Mouse (Mus musculus) mature B cell (primary cell): ENCODE measurements around the gene Procr.

Source experiments
- in situ Hi-C: fragments of 300-500 bp; cut with MboI; formaldehyde crosslinking; loops from 2 replicates; pipeline ENCODE4 v1.14.3; 2019

The Procr gene

GRCm38 (mm10) chr2:155755746-155756145 lies 4.8 kb downstream of the Procr start:
- in situ Hi-C loops = loop anchor here (25.0 kb wide), 2 partner anchors 93 to 243 kb away; partner anchors contain the start of genes Acss2 and Ggt7

- in situ Hi-C loops = loop anchor here (25.0 kb wide), 2 partner anchors 95 to 245 kb away; partner anchors contain the start of genes Acss2 and Ggt7
Observed at GRCm38 (mm10) chr2:155756855-155757566, 6.1 kb downstream of the Procr start.

- in situ Hi-C loops = loop anchor here (25.0 kb wide), 2 partner anchors 103 to 253 kb away; partner anchors contain the start of genes Acss2 and Ggt7
Observed at GRCm38 (mm10) chr2:155764679-155765418, 13.9 kb downstream of the Procr start.

GRCm38 (mm10) chr2:155773664-155774063 lies 22.7 kb downstream of the Procr start:
- in situ Hi-C loops = loop anchor here (25.0 kb wide), 2 partner anchors 111 to 261 kb away; partner anchors contain the start of genes Acss2 and Ggt7

- in situ Hi-C loops = loop anchor here (25.0 kb wide), 2 partner anchors 112 to 262 kb away; partner anchors contain the start of genes Acss2 and Ggt7
Observed at GRCm38 (mm10) chr2:155774261-155774926, 23.5 kb downstream of the Procr start.

- in situ Hi-C loops = loop anchor here (25.0 kb wide), 2 partner anchors 113 to 263 kb away; partner anchors contain the start of genes Acss2 and Ggt7
Observed at GRCm38 (mm10) chr2:155774927-155775684, 24.2 kb downstream of the Procr start, which contains the start of gene Mmp24. Gene Mmp24, plus strand, starts transcription at chr2:155775342.

GRCm38 (mm10) chr2:155775685-155776263 lies 24.9 kb downstream of the Procr start:
- in situ Hi-C loops = no loop called here

GRCm38 (mm10) chr2:155776824-155777687 lies 26.1 kb downstream of the Procr start:
- in situ Hi-C loops = no loop called here

GRCm38 (mm10) chr2:155777688-155777985 lies 26.7 kb downstream of the Procr start:
- in situ Hi-C loops = no loop called here

- in situ Hi-C loops = no loop called here
Observed at GRCm38 (mm10) chr2:155778004-155778403, 27.1 kb downstream of the Procr start.

GRCm38 (mm10) chr2:155779066-155779465 lies 28.1 kb downstream of the Procr start:
- in situ Hi-C loops = no loop called here

- in situ Hi-C loops = no loop called here
Observed at GRCm38 (mm10) chr2:155779506-155779905, 28.6 kb downstream of the Procr start.

- in situ Hi-C loops = no loop called here
Observed at GRCm38 (mm10) chr2:155784534-155784933, 33.6 kb downstream of the Procr start.

- in situ Hi-C loops = no loop called here
Observed at GRCm38 (mm10) chr2:155786905-155787304, 36.0 kb downstream of the Procr start.

GRCm38 (mm10) chr2:155787949-155788931 lies 37.3 kb downstream of the Procr start:
- in situ Hi-C loops = no loop called here

- in situ Hi-C loops = no loop called here
Observed at GRCm38 (mm10) chr2:155792899-155793298, 42.0 kb downstream of the Procr start.

GRCm38 (mm10) chr2:155794674-155795445 lies 43.9 kb downstream of the Procr start:
- in situ Hi-C loops = no loop called here

- in situ Hi-C loops = no loop called here
Observed at GRCm38 (mm10) chr2:155798613-155799012, 47.7 kb downstream of the Procr start.
